Mouse (Mus musculus) MEL (cell line): ENCODE results near the gene Msl1.

ENCODE experiments used
- CTCF ChIP-seq, 3 experiments: IDR thresholded peaks in 2 of 3; conservative IDR thresholded peaks in 1 of 3; 2 replicates each; pipeline ENCODE4 v1.5.1; 2011 to 2012; ENCODE audit warnings: low read length in 3 of 3, low read depth in 2 of 3, mild to moderate bottlenecking in 2 of 3, improper control_type of control experiment in 1 of 3, inconsistent platforms in 1 of 3, mixed read lengths in 1 of 3, moderate library complexity in 1 of 3; ENCODE audit not compliant: control insufficient read depth in 1 of 3, insufficient read depth in 1 of 3, poor library complexity in 1 of 3, severe bottlenecking in 1 of 3
- MAFK ChIP-seq: IDR thresholded peaks from 2 replicates; pipeline ENCODE4 v1.6.1; 2011; ENCODE audit warnings: low read depth, mild to moderate bottlenecking, low read length, improper control_type of control experiment, borderline replicate concordance
- POLR2A ChIP-seq, 2 experiments: IDR thresholded peaks; 2 replicates each; pipeline ENCODE4 v1.6.1; 2011 to 2012; ENCODE audit warnings: low read length in 2 of 2, mild to moderate bottlenecking in 2 of 2, control low read depth in 1 of 2, improper control_type of control experiment in 1 of 2, low read depth in 1 of 2, moderate library complexity in 1 of 2; ENCODE audit not compliant: control insufficient read depth in 1 of 2, insufficient read depth in 1 of 2, poor library complexity in 1 of 2
- POLR2AphosphoS2 ChIP-seq: IDR thresholded peaks from 2 replicates; pipeline ENCODE4 v1.6.1; 2011; ENCODE audit warnings: low read length, improper control_type of control experiment
- ZMIZ1 ChIP-seq: IDR thresholded peaks from 2 replicates; pipeline ENCODE4 v1.6.1; 2012; ENCODE audit warnings: low read depth, mild to moderate bottlenecking, inconsistent platforms, low read length, improper control_type of control experiment, moderate library complexity

- no peak for TF ChIP-seq MAFK
- no peak for TF ChIP-seq POLR2AphosphoS2
- TF ChIP-seq ZMIZ1 = no peak
- TF ChIP-seq POLR2A (IDR thresholded peaks at IDR 0.05; ENCODE audit: control insufficient read depth in 1 of 2, insufficient read depth in 1 of 2, low read depth in 1 of 2, low read length in 2 of 2, poor library complexity in 1 of 2) = no peak
- no peak for TF ChIP-seq CTCF (IDR thresholded peaks at IDR 0.05 in 2 of 3, conservative IDR thresholded peaks at IDR 0.05 in 1 of 3; ENCODE audit: control insufficient read depth in 1 of 3, insufficient read depth in 1 of 3, low read depth in 2 of 3, low read length in 3 of 3, poor library complexity in 1 of 3, severe bottlenecking in 1 of 3)
Measured at GRCm38 (mm10) chr11:98850100-98851093, 55.1 kb downstream of the Msl1 start.
